Mouse (Mus musculus) neural tube, embryonic 14.5 days (tissue): ENCODE measurements around the gene Prkn. TPM values are rescaled to one million over a fixed set of nuclear protein-coding genes. Genes with fewer than 3 reads are reported as not detected.
A peak's percentile ranks its signal among the peaks of the same experiment; 100 is the strongest.

ENCODE experiments used
- ATAC-seq: fragments of 200-750 bp; cut with Nextera tagmentation; 2 replicates; pipeline ENCODE4 v1.8.0; 2017; ENCODE audit warnings: low read depth, mild to moderate bottlenecking, moderate TSS enrichment, moderate library complexity
- H3K27ac ChIP-seq: fragments of 300-500 bp; sonication (generic); 2 replicates; pipeline ENCODE4 v1.5.1; 2014; ENCODE audit warnings: low read depth, mild to moderate bottlenecking, control low read depth, low read length, moderate library complexity, mixed read lengths
- H3K27me3 ChIP-seq: fragments of 300-500 bp; sonication (generic); 2 replicates; pipeline ENCODE4 v1.6.1; 2014; ENCODE audit warnings: low read length; ENCODE audit not compliant: control insufficient read depth, insufficient read depth
- H3K36me3 ChIP-seq: fragments of 300-500 bp; sonication (generic); 2 replicates; pipeline ENCODE4 v1.6.1; 2014; ENCODE audit warnings: low read length, mixed read lengths; ENCODE audit not compliant: control insufficient read depth, insufficient read depth
- H3K4me1 ChIP-seq: fragments of 300-500 bp; sonication (generic); 2 replicates; pipeline ENCODE4 v1.6.1; 2014; ENCODE audit warnings: low read length; ENCODE audit not compliant: control insufficient read depth, insufficient read depth
- H3K4me2 ChIP-seq: fragments of 300-500 bp; sonication (generic); 2 replicates; pipeline ENCODE4 v1.6.1; 2014; ENCODE audit warnings: mild to moderate bottlenecking, low read depth, low read length, control low read depth
- H3K4me3 ChIP-seq: fragments of 300-500 bp; sonication (generic); 2 replicates; pipeline ENCODE4 v1.5.1; 2014; ENCODE audit warnings: low read depth, low read length, control low read depth, mixed read lengths
- H3K9ac ChIP-seq: fragments of 300-500 bp; sonication (generic); replicated peaks from 2 replicates; pipeline ENCODE4 v1.6.1; 2014; ENCODE audit warnings: low read depth, mild to moderate bottlenecking, control low read depth, low read length, mixed read lengths
- H3K9me3 ChIP-seq: fragments of 300-500 bp; sonication (generic); 2 replicates; pipeline ENCODE4 v1.6.1; 2016; ENCODE audit warnings: low read length; ENCODE audit not compliant: control insufficient read depth
- WGBS: fragments of 180-500 bp; shearing (Covaris S2); extraction: QIAGEN DNeasy Blood & Tissue Kit; methylation state at CpG from one replicate; pipeline ENCODE4 v1.1.7; 2014; 5-methylcytosine and 5-hydroxymethylcytosine counted together
- polyA plus RNA-seq: library from polyadenylated mRNA; unstranded; fragments of >200 nt; fragmentation: Nextera tagmentation; extraction: Ambion mirVana; gene quantifications from 2 replicates; pipeline ENCODE4 v1.2.1, GENCODE M21; 2014

Prkn gene
- polyA plus RNA-seq, 1 experiment from 2014 or later: 7.3 TPM

- no peak for ATAC-seq
These were observed 469.7 kb downstream of the Prkn start for GRCm38 (mm10) chr17:11309843-11310242.

GRCm38 (mm10) chr17:11314163-11314562 lies 474.0 kb downstream of the Prkn start:
- no peak overlapping the region for H3K27ac ChIP-seq
- H3K4me3 ChIP-seq: no peak overlapping the region
- no peaks in the 10 kb centered on the region for H3K27me3 ChIP-seq
- H3K4me1 ChIP-seq: no peaks in the 10 kb centered on the region
- H3K9ac ChIP-seq: no peak overlapping the region
- H3K36me3 ChIP-seq: no peaks in the 10 kb centered on the region
- H3K4me2 ChIP-seq: no peak overlapping the region
- no peak for ATAC-seq
- no peaks in the 10 kb centered on the region for H3K9me3 ChIP-seq
- 79% methylated on average over 2 of the region's 2 CpGs for WGBS

More at GRCm38 (mm10) chr17:11309843-11310242, 469.7 kb downstream of the Prkn start:
- H3K9me3 ChIP-seq: no peaks in the 10 kb centered on the region
- H3K27ac ChIP-seq: no peak overlapping the region
- WGBS: 56% methylated on average over 1 of the region's 1 CpGs
- no peak overlapping the region for H3K9ac ChIP-seq
- no peak overlapping the region for H3K4me3 ChIP-seq
- no peaks in the 10 kb centered on the region for H3K27me3 ChIP-seq
- no peaks in the 10 kb centered on the region for H3K36me3 ChIP-seq
- no peaks in the 10 kb centered on the region for H3K4me1 ChIP-seq
- H3K4me2 ChIP-seq: no peak overlapping the region

- Histone ChIP-seq H3K27me3 (no peaks in the 10 kb centered on the region), H3K27ac (no peak overlapping the region), H3K36me3 (no peaks in the 10 kb centered on the region), H3K4me2 (no peak overlapping the region), H3K9me3 (no peaks in the 10 kb centered on the region), H3K4me1 (no peaks in the 10 kb centered on the region), H3K4me3 (no peak overlapping the region), H3K9ac (no peak overlapping the region)
- WGBS: 95% methylated on average over 4 of the region's 4 CpGs
- ATAC-seq: no peak
These were observed 475.5 kb downstream of the Prkn start for GRCm38 (mm10) chr17:11315675-11316074.

- Histone ChIP-seq H3K4me1 (no peaks in the 10 kb centered on the region), H3K9ac (no peak overlapping the region), H3K4me2 (no peak overlapping the region), H3K9me3 (no peaks in the 10 kb centered on the region), H3K4me3 (no peak overlapping the region), H3K27me3 (no peaks in the 10 kb centered on the region), H3K36me3 (no peaks in the 10 kb centered on the region), H3K27ac (no peak overlapping the region)
- 93% methylated on average over 7 of the region's 7 CpGs for WGBS
- no peak for ATAC-seq
These were observed 478.8 kb downstream of the Prkn start for GRCm38 (mm10) chr17:11318946-11319345.

GRCm38 (mm10) chr17:11319666-11320360 lies 479.6 kb downstream of the Prkn start:
- no peak overlapping the region for H3K4me3 ChIP-seq
- ATAC-seq: no peak
- no peaks in the 10 kb centered on the region for H3K27me3 ChIP-seq
- no peak overlapping the region for H3K4me2 ChIP-seq
- no peaks in the 10 kb centered on the region for H3K4me1 ChIP-seq
- H3K9me3 ChIP-seq: no peaks in the 10 kb centered on the region
- H3K9ac ChIP-seq: no peak overlapping the region
- no peaks in the 10 kb centered on the region for H3K36me3 ChIP-seq
- H3K27ac ChIP-seq: no peak overlapping the region
- 78% methylated on average over 7 of the region's 7 CpGs for WGBS

- 23% methylated on average over 8 of the region's 8 CpGs for WGBS
- Histone ChIP-seq H3K9me3 (no peaks in the 10 kb centered on the region), H3K27me3 (no peaks in the 10 kb centered on the region), H3K4me3 (no peak overlapping the region), H3K4me1 (no peaks in the 10 kb centered on the region), H3K4me2 (peak overlapping the region; percentile 29; the same call in 1 of the 2 replicates), H3K36me3 (no peaks in the 10 kb centered on the region), H3K27ac (peak overlapping the region; percentile 36; the same call in 1 of the 2 replicates), H3K9ac (no peak overlapping the region)
- peak; percentile 54; the same call in 1 of the 2 replicates for ATAC-seq
These were observed 491.9 kb downstream of the Prkn start for GRCm38 (mm10) chr17:11332081-11332480.

- ATAC-seq: no peak
- WGBS: 35% methylated on average over 3 of the region's 3 CpGs
- Histone ChIP-seq H3K4me2 (no peak overlapping the region), H3K36me3 (no peaks in the 10 kb centered on the region), H3K4me3 (no peak overlapping the region), H3K9me3 (no peaks in the 10 kb centered on the region), H3K4me1 (no peaks in the 10 kb centered on the region), H3K27ac (no peak overlapping the region), H3K27me3 (no peaks in the 10 kb centered on the region), H3K9ac (no peak overlapping the region)
These were observed 493.6 kb downstream of the Prkn start for GRCm38 (mm10) chr17:11333741-11334140.

- no peaks in the 10 kb centered on the region for H3K9me3 ChIP-seq
- ATAC-seq: no peak
- no peak overlapping the region for H3K4me2 ChIP-seq
- no peak overlapping the region for H3K4me3 ChIP-seq
- 34% methylated on average over 1 of the region's 1 CpGs for WGBS
- H3K4me1 ChIP-seq: no peaks in the 10 kb centered on the region
- H3K9ac ChIP-seq: no peak overlapping the region
- H3K27ac ChIP-seq: no peak overlapping the region
- no peaks in the 10 kb centered on the region for H3K36me3 ChIP-seq
- H3K27me3 ChIP-seq: no peaks in the 10 kb centered on the region
These were observed 496.0 kb downstream of the Prkn start for GRCm38 (mm10) chr17:11336156-11336555.

- Histone ChIP-seq H3K27ac (no peak overlapping the region), H3K9me3 (no peaks in the 10 kb centered on the region), H3K4me3 (no peak overlapping the region), H3K9ac (no peak overlapping the region), H3K36me3 (no peaks in the 10 kb centered on the region), H3K4me2 (no peak overlapping the region), H3K4me1 (no peaks in the 10 kb centered on the region), H3K27me3 (no peaks in the 10 kb centered on the region)
- no peak for ATAC-seq
- 84% methylated on average over 4 of the region's 4 CpGs for WGBS
These were observed 500.2 kb downstream of the Prkn start for GRCm38 (mm10) chr17:11340368-11340767.
